ENCODE assay signal across 9 mouse cellular contexts in the genomic region with DNA sequence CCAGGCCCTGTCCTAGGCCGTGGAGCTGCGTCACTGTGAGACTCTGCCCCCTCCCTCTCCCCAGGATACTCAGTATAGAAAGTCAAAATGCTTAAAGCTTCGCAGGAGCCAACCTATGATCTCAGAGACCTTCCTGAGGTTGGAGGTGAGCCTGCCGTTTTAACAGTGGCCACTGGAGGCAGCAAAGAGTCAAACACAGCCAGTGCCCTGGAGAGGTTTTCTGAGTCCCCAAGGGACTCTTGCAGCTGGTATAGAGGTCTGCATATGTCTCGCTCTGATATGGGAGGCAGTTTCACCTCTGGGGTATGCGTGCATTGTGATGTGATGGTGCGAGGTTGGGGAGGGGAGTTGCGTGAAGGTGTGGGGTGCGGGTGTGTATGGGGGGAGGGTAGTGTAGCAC. TPM values are rescaled to one million over a fixed set of nuclear protein-coding genes. Genes with fewer than 3 reads are reported as not detected.
DNase-seq lines count a peak whose midpoint lies in the region; ATAC-seq and TF ChIP-seq lines count a peak whose summit lies in the region.
"Had no signal": no experiment of that assay in that cellular context is flagged by ENCODE, and none has a peak within 500 bp of the region (broad histone marks: within the 10 kb centered on the region; RNA-seq: fewer than 3 reads in every experiment).

No protein-coding gene starts in this region.

- peaks cover 4% of the 10 kb centered on the region; the same call in 1 of the 2 replicates for H3K4me1 ChIP-seq in forebrain, embryonic 15.5 days
- peaks cover 9% of the 10 kb centered on the region for H3K4me1 ChIP-seq in kidney, embryonic 16.5 days (ENCODE audit: insufficient read depth, low read length)

- intact Hi-C loops in gastrocnemius, adult 2 months (cut with DNase I), result loop anchor here (1.0 to 10.0 kb wide), 3 partner anchors 96 to 245 kb away; no protein-coding TSS in a partner anchor

- no peak overlapping the region for H3K4me3 ChIP-seq in gastrocnemius, adult 2 months
- no peak overlapping the region for H3K4me3 ChIP-seq in forebrain, embryonic 15.5 days
- no peak overlapping the region for H3K4me3 ChIP-seq in kidney, embryonic 16.5 days (ENCODE audit: low read length)
- H3K4me3 ChIP-seq: lung, embryonic 15.5 days had no signal

- WGBS in forebrain, embryonic 15.5 days, result 24% methylated on average over 9 of the region's 9 CpGs
- WGBS in kidney, embryonic 16.5 days, result 29% methylated on average over 9 of the region's 9 CpGs

- peak; percentile 60 for DNase-seq in gastrocnemius, adult 2 months
- no peak for DNase-seq in gastrocnemius, adult 8-10 months (ENCODE audit: low spot score in 2 of 2)
- DNase-seq in B cell, adult 2 months, result peak; percentile 37 to 41
- peak; percentile 58 for DNase-seq in cerebellum, adult 11 months
- DNase-seq in lung, postnatal 25 days (ENCODE audit: low spot score), result peak; percentile 62
- peak; percentile 39 to 78 for DNase-seq in spleen, postnatal 4 days (ENCODE audit: low spot score in 2 of 2)

- TF ChIP-seq CTCF in gastrocnemius, adult 2 months (IDR thresholded peaks at IDR 0.05), result peak; percentile 80

- H3K36me3 ChIP-seq in forebrain, embryonic 15.5 days, result no peaks in the 10 kb centered on the region
- H3K36me3 ChIP-seq in kidney, embryonic 16.5 days (ENCODE audit: insufficient read depth, low read length), result no peaks in the 10 kb centered on the region
- H3K36me3 ChIP-seq: lung, embryonic 15.5 days had no signal

- H3K4me2 ChIP-seq in forebrain, embryonic 15.5 days (replicated peaks), result no peak overlapping the region
- H3K4me2 ChIP-seq in kidney, embryonic 16.5 days (replicated peaks; ENCODE audit: low read depth, low read length), result no peak overlapping the region
- H3K4me2 ChIP-seq: lung, embryonic 15.5 days had no signal

- peak; percentile 42; the same call in 1 of the 2 replicates for ATAC-seq in forebrain, embryonic 15.5 days (replicated peaks)
- 0 out of 2 replicates have a peak, but pooled peaks have one; percentile 33 for ATAC-seq in kidney, embryonic 16.5 days (ENCODE audit: low FRiP score, low TSS enrichment)

- no peak overlapping the region for H3K27ac ChIP-seq in gastrocnemius, adult 2 months
- no peak overlapping the region for H3K27ac ChIP-seq in forebrain, embryonic 15.5 days (replicated peaks)
- H3K27ac ChIP-seq in kidney, embryonic 16.5 days (ENCODE audit: low read length), result no peak overlapping the region
- H3K27ac ChIP-seq: lung, embryonic 15.5 days had no signal

- no peak overlapping the region for H3K9ac ChIP-seq in forebrain, embryonic 15.5 days (replicated peaks)
- no peak overlapping the region for H3K9ac ChIP-seq in kidney, embryonic 16.5 days (replicated peaks; ENCODE audit: low read length)
- H3K9ac ChIP-seq: lung, embryonic 15.5 days had no signal

- H3K9me3 ChIP-seq in forebrain, embryonic 15.5 days, result no peaks in the 10 kb centered on the region
- peaks cover 4% of the 10 kb centered on the region; the same call in 1 of the 2 replicates for H3K9me3 ChIP-seq in kidney, embryonic 16.5 days (ENCODE audit: low read length)
- H3K9me3 ChIP-seq: lung, embryonic 15.5 days had no signal

- H3K27me3 ChIP-seq in forebrain, embryonic 15.5 days, result no peaks in the 10 kb centered on the region
- H3K27me3 ChIP-seq in kidney, embryonic 16.5 days (ENCODE audit: insufficient read depth, low read length), result no peaks in the 10 kb centered on the region; the same call in 1 of the 2 replicates
- H3K27me3 ChIP-seq: lung, embryonic 15.5 days had no signal

RNA-seq across cellular contexts. Expression of gene Kazn, which starts 10.2 kb away (rescaled TPM):
- total RNA-seq in gastrocnemius, adult 2 months (2021), result 1 to 10 TPM; 1.5 to 2.3 TPM
- total RNA-seq in gastrocnemius, adult 8-10 months (2022), result 1 to 10 TPM; 1.3 to 1.9 (median 1.7) TPM
- 25.2 and 25.6 TPM in 2 replicates for polyA plus RNA-seq in forebrain, embryonic 15.5 days (2015; fragmentation: Nextera tagmentation; extraction: Ambion mirVana)
- polyA plus RNA-seq in kidney, embryonic 16.5 days (2015; fragmentation: Nextera tagmentation; extraction: Ambion mirVana), result 15.5 and 16.2 TPM in 2 replicates

Comparison
In these comparisons a context has a peak if more than half of its experiments do, and no peak if none do; other contexts are left out.
1. DNase-seq: peak in gastrocnemius, adult 2 months (single experiment), B cell, adult 2 months (2 of 2), cerebellum, adult 11 months (single experiment), lung, postnatal 25 days (single experiment) and spleen, postnatal 4 days (2 of 2); none in gastrocnemius, adult 8-10 months (0 of 2).